Mouse (Mus musculus): ENCODE measurements around the gene Unc5cl. TPM values are rescaled to one million over a fixed set of nuclear protein-coding genes. Genes with fewer than 3 reads are reported as not detected.

Unc5cl gene
- polyA plus RNA-seq (2015; fragmentation: Nextera tagmentation; extraction: Ambion mirVana) = 0.12 TPM in 1 of 2 replicates, not detected in the other

GRCm38 (mm10) chr17:48454688-48455087 is at the start of gene Unc5cl:
Unc5cl (plus strand) TSS chr17:48454901.

GRCm38 (mm10) chr17:48409380-48410298 is 45.1 kb upstream of the Unc5cl start, which contains the start of the genes Nfya and Oard1:
Nfya (minus strand) TSS chr17:48409906.
Oard1 (plus strand) TSS chr17:48410014.

GRCm38 (mm10) chr17:48432158-48432980 is 22.3 kb upstream of the Unc5cl start, which contains the start of gene Apobec2:
Apobec2 (minus strand) TSS chr17:48432930.

GRCm38 (mm10) chr17:48451353-48451675 is 3.4 kb upstream of the Unc5cl start, which contains the start of gene Tspo2:
Tspo2 (minus strand) TSS chr17:48451522.

Other genes with a start within 250 kb of the Unc5cl start
- 0.28 and 0.33 TPM in 2 replicates for gene Trem1, start 222.1 kb upstream of the Unc5cl start, polyA plus RNA-seq (2015; fragmentation: Nextera tagmentation; extraction: Ambion mirVana)
- gene Trem3, start 207.1 kb upstream of the Unc5cl start, polyA plus RNA-seq (2015; fragmentation: Nextera tagmentation; extraction: Ambion mirVana) = 0.38 and 0.46 TPM in 2 replicates
- 1.1 and 1.4 TPM in 2 replicates for gene Treml4, start 190.6 kb upstream of the Unc5cl start, polyA plus RNA-seq (2015; fragmentation: Nextera tagmentation; extraction: Ambion mirVana)
- 0.06 and 0.39 TPM in 2 replicates for gene Treml2, start 155.4 kb upstream of the Unc5cl start, polyA plus RNA-seq (2015; fragmentation: Nextera tagmentation; extraction: Ambion mirVana)
- gene B430306N03Rik, start 138.8 kb upstream of the Unc5cl start, polyA plus RNA-seq (2015; fragmentation: Nextera tagmentation; extraction: Ambion mirVana) = 0.82 and 0.83 TPM in 2 replicates
- gene Trem2, start 108.5 kb upstream of the Unc5cl start, polyA plus RNA-seq (2015; fragmentation: Nextera tagmentation; extraction: Ambion mirVana) = 11.2 and 11.9 TPM in 2 replicates
- gene Treml1, start 95.0 kb upstream of the Unc5cl start, polyA plus RNA-seq (2015; fragmentation: Nextera tagmentation; extraction: Ambion mirVana) = 0.68 and 0.82 TPM in 2 replicates
- gene Nfya, start 45.0 kb upstream of the Unc5cl start, polyA plus RNA-seq (2015; fragmentation: Nextera tagmentation; extraction: Ambion mirVana) = 3.6 TPM in 2 replicates
- 62.8 and 63.9 TPM in 2 replicates for gene Oard1, start 44.9 kb upstream of the Unc5cl start, polyA plus RNA-seq (2015; fragmentation: Nextera tagmentation; extraction: Ambion mirVana)
- gene Apobec2, start 22.0 kb upstream of the Unc5cl start, polyA plus RNA-seq (2015; fragmentation: Nextera tagmentation; extraction: Ambion mirVana) = 0.85 and 4.3 TPM in 2 replicates
- 4.0 and 5.0 TPM in 2 replicates for gene Tspo2, start 3.4 kb upstream of the Unc5cl start, polyA plus RNA-seq (2015; fragmentation: Nextera tagmentation; extraction: Ambion mirVana)

Measured in adrenal gland, postnatal 0 days (tissue).